Mouse (Mus musculus): Measurements from ENCODE around the gene Fxr1. TPM values are rescaled to one million over a fixed set of nuclear protein-coding genes. Genes with fewer than 3 reads are reported as not detected.

Gene Fxr1
- total RNA-seq, 2 experiments from 2014 or later = 158 to 160 TPM

Other genes with a start within 250 kb of the Fxr1 start
- 10 to 100 TPM; 24.9 to 26.7 TPM for gene Ttc14, start 220.1 kb upstream of the Fxr1 start, total RNA-seq (2021)
- gene Ccdc39, start 175.6 kb upstream of the Fxr1 start, total RNA-seq (2021) = under 1 TPM; 0.37 to 0.53 TPM
- gene Dnajc19, start 61.4 kb downstream of the Fxr1 start, total RNA-seq (2021) = 100 to 1,000 TPM; 118 to 132 TPM

All from heart, postnatal 14 days (tissue).